Mouse (Mus musculus): ENCODE results near the gene Icam4. TPM values are rescaled to one million over a fixed set of nuclear protein-coding genes. Genes with fewer than 3 reads are reported as not detected.
"Not testable (repeated sequence)": the region's sequence is repeated elsewhere in the genome, so short reads cannot be mapped to it uniquely, and the experiment has no call there.

Icam4 gene
- polyA plus RNA-seq, 1 experiment from 2014 or later: 2.1 TPM

GRCm38 (mm10) chr9:21000811-21001210 is 28.4 kb upstream of the Icam4 start:
- H3K27ac ChIP-seq: no peak overlapping the region
- no peaks in the 10 kb centered on the region for H3K9me3 ChIP-seq (replicated peaks)
- ATAC-seq (ENCODE audit: low FRiP score): no peak
- peaks cover 9% of the 10 kb centered on the region for H3K4me1 ChIP-seq
- H3K4me3 ChIP-seq: no peak overlapping the region
- H3K9ac ChIP-seq: no peak overlapping the region
- no peak overlapping the region for H3K4me2 ChIP-seq (replicated peaks)
- no peaks in the 10 kb centered on the region for H3K27me3 ChIP-seq
- H3K36me3 ChIP-seq: peaks cover 15% of the 10 kb centered on the region

- H3K27me3 ChIP-seq: no peaks in the 10 kb centered on the region
- no peak for ATAC-seq (ENCODE audit: low FRiP score)
- WGBS: 70% methylated on average over 6 of the region's 6 CpGs
- H3K9ac ChIP-seq: 0 out of 2 replicates have a peak overlapping the region, but pooled peaks have one; percentile 18
- H3K9me3 ChIP-seq (replicated peaks): no peaks in the 10 kb centered on the region
- H3K4me3 ChIP-seq: no peak overlapping the region
- H3K36me3 ChIP-seq: peaks cover 22% of the 10 kb centered on the region
- H3K4me1 ChIP-seq: peaks cover 9% of the 10 kb centered on the region
- H3K27ac ChIP-seq: no peak overlapping the region
- H3K4me2 ChIP-seq (replicated peaks): no peak overlapping the region
These were observed 27.4 kb upstream of the Icam4 start for GRCm38 (mm10) chr9:21001651-21002200.

GRCm38 (mm10) chr9:21002270-21002626 is 26.9 kb upstream of the Icam4 start:
- Histone ChIP-seq H3K9ac (peak overlapping the region; percentile 87), H3K4me3 (peak overlapping the region; percentile 84), H3K9me3 (replicated peaks) (no peaks in the 10 kb centered on the region), H3K36me3 (peaks cover 28% of the 10 kb centered on the region), H3K27me3 (no peaks in the 10 kb centered on the region), H3K27ac (peak overlapping the region; percentile 76), H3K4me1 (peaks cover 9% of the 10 kb centered on the region), H3K4me2 (replicated peaks) (peak overlapping the region; percentile 60)
- 11% methylated on average over 7 of the region's 7 CpGs for WGBS
- peak; percentile 57 for ATAC-seq (ENCODE audit: low FRiP score)

- Histone ChIP-seq H3K27me3 (no peaks in the 10 kb centered on the region), H3K9me3 (replicated peaks) (no peaks in the 10 kb centered on the region), H3K4me2 (replicated peaks) (peak within 1 kb of the TSS; percentile 60), H3K9ac (peak within 1 kb of the TSS; percentile 87), H3K36me3 (peaks cover 34% of the 10 kb centered on the region), H3K4me3 (peak within 1 kb of the TSS; percentile 84), H3K27ac (peak within 1 kb of the TSS; percentile 76), H3K4me1 (peaks cover 9% of the 10 kb centered on the region)
- WGBS: under 1% methylated on average over 72 of the region's 72 CpGs
- ATAC-seq (ENCODE audit: low FRiP score): peak; percentile 91
These were observed 26.3 kb upstream of the Icam4 start, which contains the start of gene Mrpl4 for GRCm38 (mm10) chr9:21002627-21003551. Gene Mrpl4 (plus strand): TSS chr9:21002738.

GRCm38 (mm10) chr9:21007313-21007952 is 21.7 kb upstream of the Icam4 start:
- 94% methylated on average over 10 of the region's 10 CpGs for WGBS

GRCm38 (mm10) chr9:21008007-21008406 is 21.2 kb upstream of the Icam4 start:
- Histone ChIP-seq H3K27ac (no peak overlapping the region), H3K36me3 (peaks cover 51% of the 10 kb centered on the region), H3K4me1 (peaks cover 9% of the 10 kb centered on the region), H3K4me3 (no peak overlapping the region), H3K9ac (no peak overlapping the region), H3K9me3 (replicated peaks) (no peaks in the 10 kb centered on the region), H3K4me2 (replicated peaks) (no peak overlapping the region), H3K27me3 (peaks cover 13% of the 10 kb centered on the region)
- ATAC-seq (ENCODE audit: low FRiP score): no peak
- 87% methylated on average over 7 of the region's 7 CpGs for WGBS

More at GRCm38 (mm10) chr9:21007313-21007952, 21.7 kb upstream of the Icam4 start:
- Histone ChIP-seq H3K4me1 (peaks cover 9% of the 10 kb centered on the region), H3K4me2 (replicated peaks) (no peak overlapping the region), H3K4me3 (no peak overlapping the region), H3K9me3 (replicated peaks) (no peaks in the 10 kb centered on the region), H3K27ac (no peak overlapping the region), H3K36me3 (peaks cover 51% of the 10 kb centered on the region), H3K9ac (no peak overlapping the region), H3K27me3 (peaks cover 10% of the 10 kb centered on the region)
- ATAC-seq (ENCODE audit: low FRiP score): no peak

GRCm38 (mm10) chr9:21010362-21010761 is 18.8 kb upstream of the Icam4 start:
- Histone ChIP-seq H3K9me3 (replicated peaks) (no peaks in the 10 kb centered on the region; the same call in 1 of the 2 replicates), H3K27me3 (peaks cover 34% of the 10 kb centered on the region), H3K4me3 (no peak overlapping the region), H3K9ac (no peak overlapping the region), H3K36me3 (peaks cover 41% of the 10 kb centered on the region), H3K4me2 (replicated peaks) (no peak overlapping the region), H3K4me1 (no peaks in the 10 kb centered on the region), H3K27ac (no peak overlapping the region)
- WGBS: 67% methylated on average over 2 of the region's 2 CpGs
- no peak for ATAC-seq (ENCODE audit: low FRiP score)

- H3K4me1 ChIP-seq; H3K9me3 ChIP-seq (replicated peaks); H3K9ac ChIP-seq; H3K4me2 ChIP-seq (replicated peaks); H3K27ac ChIP-seq; ATAC-seq (ENCODE audit: low FRiP score); H3K4me3 ChIP-seq: not testable (repeated sequence)
- WGBS: 75% methylated on average over 9 of the region's 9 CpGs
- Histone ChIP-seq H3K27me3 (peaks cover 41% of the 10 kb centered on the region), H3K36me3 (peaks cover 34% of the 10 kb centered on the region)
These were observed 18.1 kb upstream of the Icam4 start for GRCm38 (mm10) chr9:21010939-21011541.

GRCm38 (mm10) chr9:21011846-21012312 is 17.3 kb upstream of the Icam4 start:
- H3K9me3 ChIP-seq (replicated peaks): no peaks in the 10 kb centered on the region; the same call in 1 of the 2 replicates

GRCm38 (mm10) chr9:21012368-21012767 is 16.8 kb upstream of the Icam4 start:
- no peak for ATAC-seq (ENCODE audit: low FRiP score)
- Histone ChIP-seq H3K27me3 (peaks cover 55% of the 10 kb centered on the region), H3K4me3 (no peak overlapping the region), H3K4me2 (replicated peaks) (no peak overlapping the region), H3K9ac (no peak overlapping the region), H3K9me3 (replicated peaks) (no peaks in the 10 kb centered on the region; the same call in 1 of the 2 replicates), H3K4me1 (peaks cover 4% of the 10 kb centered on the region; the same call in 1 of the 2 replicates), H3K36me3 (peaks cover 22% of the 10 kb centered on the region), H3K27ac (no peak overlapping the region)
- WGBS: 52% methylated on average over 1 of the region's 1 CpGs

More at GRCm38 (mm10) chr9:21011846-21012312, 17.3 kb upstream of the Icam4 start:
- Histone ChIP-seq H3K27ac (no peak overlapping the region), H3K27me3 (peaks cover 50% of the 10 kb centered on the region), H3K4me1 (peaks cover 4% of the 10 kb centered on the region; the same call in 1 of the 2 replicates), H3K4me3 (no peak overlapping the region), H3K36me3 (peaks cover 27% of the 10 kb centered on the region), H3K9ac (no peak overlapping the region), H3K4me2 (replicated peaks) (no peak overlapping the region)
- no peak for ATAC-seq (ENCODE audit: low FRiP score)
- 68% methylated on average over 5 of the region's 5 CpGs for WGBS

- ATAC-seq (ENCODE audit: low FRiP score): no peak
- WGBS: 2% methylated on average over 29 of the region's 29 CpGs
- Histone ChIP-seq H3K4me2 (replicated peaks) (peak overlapping the region; percentile 44), H3K9me3 (replicated peaks) (no peaks in the 10 kb centered on the region; the same call in 1 of the 2 replicates), H3K27ac (no peak overlapping the region), H3K27me3 (peaks cover 69% of the 10 kb centered on the region), H3K36me3 (no peaks in the 10 kb centered on the region), H3K4me1 (peaks cover 4% of the 10 kb centered on the region; the same call in 1 of the 2 replicates), H3K9ac (no peak overlapping the region), H3K4me3 (peak overlapping the region; percentile 21)
These were observed 14.2 kb upstream of the Icam4 start for GRCm38 (mm10) chr9:21014691-21015570.
